Mouse (Mus musculus): Measurements from ENCODE around the gene Safb. TPM values are rescaled to one million over a fixed set of nuclear protein-coding genes. Genes with fewer than 3 reads are reported as not detected.

Gene Safb
- polyA plus RNA-seq, 2 experiments: 22.1 to 47.3 TPM

GRCm38 (mm10) chr17:56547116-56547845 lies 37.3 kb upstream of the Safb start:
- WGBS (ENCODE audit: insufficient replicate concordance): 63% methylated on average over 17 of the region's 17 CpGs
- Histone ChIP-seq H3K9ac (replicated peaks) (no peak overlapping the region), H3K4me2 (ENCODE audit: low read depth) (no peak overlapping the region), H3K4me1 (replicated peaks; ENCODE audit: control insufficient read depth in 2 of 2, insufficient read depth in 2 of 2, low read length in 1 of 2) (no peaks in the 10 kb centered on the region; a peak in 1 of 4 replicates), H3K27me3 (ENCODE audit: control insufficient read depth, insufficient read depth, low read length) (no peaks in the 10 kb centered on the region), H3K9me3 (ENCODE audit: control insufficient read depth, low read length) (no peaks in the 10 kb centered on the region), H3K4me3 (ENCODE audit: insufficient read depth in 1 of 2, low read depth in 2 of 2, low read length in 2 of 2) (no peak overlapping the region), H3K27ac (no peak overlapping the region), H3K36me3 (replicated peaks; ENCODE audit: control insufficient read depth, insufficient read depth, low read depth) (no peaks in the 10 kb centered on the region)
- TF ChIP-seq EP300 (IDR thresholded peaks at IDR 0.05; ENCODE audit: low read depth) (no peak), CTCF (IDR thresholded peaks at IDR 0.05; ENCODE audit: low read depth) (no peak)
- no peak for ATAC-seq (ENCODE audit: insufficient read depth)
- DNase-seq (ENCODE audit: low read depth in 3 of 3, low spot score in 3 of 3): no peak

DNA sequence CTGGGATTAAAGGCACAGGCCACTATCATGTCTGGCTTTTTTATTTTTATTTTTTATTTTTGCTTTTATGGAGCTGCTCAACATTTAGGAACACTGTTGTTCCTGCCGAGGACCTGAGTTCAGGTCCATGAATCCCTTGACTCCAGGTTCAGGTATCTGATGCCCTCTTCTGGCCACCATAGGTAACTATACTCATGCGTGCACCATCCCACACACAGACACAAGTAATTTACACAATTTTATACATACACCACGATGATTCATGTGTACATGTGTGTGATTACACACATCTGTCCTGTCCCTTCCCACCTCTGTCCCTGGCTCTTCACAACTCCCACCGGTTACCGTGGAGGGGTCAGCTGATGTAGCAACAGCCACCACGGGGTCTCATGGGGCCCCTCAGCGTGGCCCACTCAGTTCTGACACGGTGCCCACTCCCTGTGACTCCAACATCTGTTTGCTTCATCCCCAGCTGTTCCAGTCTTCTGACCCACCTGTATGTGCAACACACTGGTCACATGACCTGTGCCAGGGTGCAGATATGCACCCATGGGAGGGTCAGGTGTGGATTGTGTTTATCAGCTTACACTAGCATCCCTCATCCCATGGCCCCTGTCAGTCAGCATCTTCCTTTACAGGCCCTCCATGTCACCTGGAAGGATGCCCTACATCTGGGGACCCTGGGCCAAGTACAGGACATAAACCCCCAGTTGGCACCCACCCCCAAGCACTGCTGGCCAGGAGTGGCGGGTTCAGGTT lies 36.6 kb upstream of the Safb start:
- no peak for DNase-seq (ENCODE audit: low read depth in 3 of 3, low spot score in 3 of 3)
- Histone ChIP-seq H3K9ac (replicated peaks) (no peak overlapping the region), H3K27me3 (ENCODE audit: control insufficient read depth, insufficient read depth, low read length) (no peaks in the 10 kb centered on the region), H3K36me3 (replicated peaks; ENCODE audit: control insufficient read depth, insufficient read depth, low read depth) (no peaks in the 10 kb centered on the region), H3K27ac (no peak overlapping the region), H3K4me1 (replicated peaks; ENCODE audit: control insufficient read depth in 2 of 2, insufficient read depth in 2 of 2, low read length in 1 of 2) (no peaks in the 10 kb centered on the region; a peak in 1 of 4 replicates), H3K4me3 (ENCODE audit: insufficient read depth in 1 of 2, low read depth in 2 of 2, low read length in 2 of 2) (no peak overlapping the region), H3K4me2 (ENCODE audit: low read depth) (no peak overlapping the region), H3K9me3 (ENCODE audit: control insufficient read depth, low read length) (no peaks in the 10 kb centered on the region)
- 57% methylated on average over 9 of the region's 9 CpGs for WGBS (ENCODE audit: insufficient replicate concordance)
- ATAC-seq (ENCODE audit: insufficient read depth): no peak
- TF ChIP-seq CTCF (IDR thresholded peaks at IDR 0.05; ENCODE audit: low read depth) (peak; percentile 39; the same call in 1 of the 2 replicates), EP300 (IDR thresholded peaks at IDR 0.05; ENCODE audit: low read depth) (no peak)

DNA sequence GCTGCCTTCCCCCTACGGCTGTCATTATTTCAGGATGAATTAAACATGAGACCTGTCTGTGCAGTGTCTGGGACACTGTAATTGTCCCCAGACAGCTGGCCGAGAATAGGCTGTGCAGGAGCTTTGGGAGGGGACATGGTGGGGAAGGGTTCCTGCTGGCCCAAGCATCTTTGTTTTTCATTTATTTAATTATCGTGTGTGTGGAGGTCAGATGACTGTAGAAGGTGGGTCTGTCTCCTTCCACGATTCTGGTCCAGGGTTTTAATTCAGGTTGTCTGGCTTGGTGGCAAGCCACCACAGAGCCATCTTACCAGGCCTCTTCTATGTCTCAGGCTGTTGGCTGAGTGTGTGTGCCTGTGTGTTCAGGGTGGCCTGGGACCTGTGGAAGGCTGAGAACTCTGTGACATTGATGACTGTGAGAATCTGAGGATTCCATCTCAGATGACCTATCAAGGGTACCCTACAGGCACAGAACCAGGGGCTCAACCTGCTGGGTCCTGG lies 36.0 kb upstream of the Safb start:
- no peaks in the 10 kb centered on the region; a peak in 1 of 4 replicates for H3K4me1 ChIP-seq (replicated peaks; ENCODE audit: control insufficient read depth in 2 of 2, insufficient read depth in 2 of 2, low read length in 1 of 2)
- no peak overlapping the region for H3K9ac ChIP-seq (replicated peaks)
- no peak overlapping the region for H3K27ac ChIP-seq
- WGBS (ENCODE audit: insufficient replicate concordance): 60% methylated on average over 4 of the region's 4 CpGs
- ATAC-seq (ENCODE audit: insufficient read depth): no peak
- TF ChIP-seq EP300 (IDR thresholded peaks at IDR 0.05; ENCODE audit: low read depth) (no peak), CTCF (IDR thresholded peaks at IDR 0.05; ENCODE audit: low read depth) (no peak)
- DNase-seq (ENCODE audit: low read depth in 3 of 3, low spot score in 3 of 3): no peak
- H3K36me3 ChIP-seq (replicated peaks; ENCODE audit: control insufficient read depth, insufficient read depth, low read depth): no peaks in the 10 kb centered on the region
- H3K9me3 ChIP-seq (ENCODE audit: control insufficient read depth, low read length): no peaks in the 10 kb centered on the region
- H3K4me3 ChIP-seq (ENCODE audit: insufficient read depth in 1 of 2, low read depth in 2 of 2, low read length in 2 of 2): no peak overlapping the region
- H3K4me2 ChIP-seq (ENCODE audit: low read depth): no peak overlapping the region
- no peaks in the 10 kb centered on the region for H3K27me3 ChIP-seq (ENCODE audit: control insufficient read depth, insufficient read depth, low read length)

DNA sequence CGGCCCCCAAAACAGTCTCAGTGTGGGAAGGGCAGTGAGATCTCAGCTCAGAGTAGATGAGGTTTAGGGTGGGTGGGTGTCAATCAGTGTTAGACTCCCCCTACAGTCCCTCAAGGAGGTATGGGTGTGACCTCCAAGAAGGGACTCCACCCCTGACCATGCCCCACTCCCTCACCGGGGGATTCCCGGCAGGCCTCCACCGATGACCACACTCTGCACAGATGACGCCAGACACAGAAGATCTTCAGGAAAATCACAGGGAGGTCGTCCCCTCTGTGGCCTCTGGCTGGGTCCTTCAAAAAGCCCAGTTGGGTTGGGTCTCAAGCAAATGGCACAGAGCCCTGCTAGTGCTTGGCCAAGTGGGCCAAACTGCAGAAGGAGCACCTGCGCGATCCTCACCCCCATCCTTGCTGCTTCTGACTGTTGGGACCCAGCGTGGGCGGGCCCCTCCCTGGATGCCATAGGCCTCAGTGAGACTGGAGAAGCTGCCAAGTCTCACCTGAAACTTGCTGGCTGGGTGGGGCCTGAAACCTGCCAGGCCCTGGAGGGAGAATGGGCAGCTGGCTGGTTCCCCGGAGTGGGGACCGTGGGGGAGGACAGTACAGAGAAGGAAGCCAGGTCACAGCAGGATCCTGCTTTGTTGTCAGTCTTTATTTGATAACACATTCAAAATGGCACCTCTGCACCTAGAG lies 33.7 kb upstream of the Safb start:
- Histone ChIP-seq H3K4me2 (ENCODE audit: low read depth) (no peak overlapping the region), H3K9me3 (ENCODE audit: control insufficient read depth, low read length) (no peaks in the 10 kb centered on the region), H3K9ac (replicated peaks) (no peak overlapping the region), H3K4me1 (replicated peaks; ENCODE audit: control insufficient read depth in 2 of 2, insufficient read depth in 2 of 2, low read length in 1 of 2) (no peaks in the 10 kb centered on the region; a peak in 1 of 4 replicates), H3K36me3 (replicated peaks; ENCODE audit: control insufficient read depth, insufficient read depth, low read depth) (no peaks in the 10 kb centered on the region), H3K27ac (no peak overlapping the region), H3K27me3 (ENCODE audit: control insufficient read depth, insufficient read depth, low read length) (no peaks in the 10 kb centered on the region), H3K4me3 (ENCODE audit: insufficient read depth in 1 of 2, low read depth in 2 of 2, low read length in 2 of 2) (no peak overlapping the region)
- 76% methylated on average over 12 of the region's 12 CpGs for WGBS (ENCODE audit: insufficient replicate concordance)
- TF ChIP-seq EP300 (IDR thresholded peaks at IDR 0.05; ENCODE audit: low read depth): no peak
- no peak for TF ChIP-seq CTCF (IDR thresholded peaks at IDR 0.05; ENCODE audit: low read depth)
- ATAC-seq (ENCODE audit: insufficient read depth): no peak
- DNase-seq (ENCODE audit: low read depth in 3 of 3, low spot score in 3 of 3): no peak

All from liver, embryonic 14.5 days (tissue).